Mouse (Mus musculus) forebrain, embryonic 10.5 days (tissue): ENCODE data around the gene Dcpp1. TPM values are rescaled to one million over a fixed set of nuclear protein-coding genes. Genes with fewer than 3 reads are reported as not detected.
"Not testable (repeated sequence)": the region's sequence is repeated elsewhere in the genome, so short reads cannot be mapped to it uniquely, and the experiment has no call there.

Source experiments
- DNase-seq: peaks from one replicate; pipeline ENCODE4 v3.0.0-alpha.2; 2017; ENCODE audit warnings: low spot score; ENCODE audit errors: extremely low spot score
- H3K27ac ChIP-seq: fragments of 300-500 bp; sonication (generic); 2 replicates; pipeline ENCODE4 v1.5.1; 2016; ENCODE audit warnings: mild to moderate bottlenecking
- H3K27me3 ChIP-seq: fragments of 300-500 bp; sonication (generic); 2 replicates; pipeline ENCODE4 v1.6.1; 2016; ENCODE audit warnings: mild to moderate bottlenecking; ENCODE audit not compliant: poor library complexity, severe bottlenecking
- H3K36me3 ChIP-seq: fragments of 300-500 bp; sonication (generic); replicated peaks from 2 replicates; pipeline ENCODE4 v1.6.1; 2016; ENCODE audit warnings: mild to moderate bottlenecking, moderate library complexity
- H3K4me1 ChIP-seq: fragments of 300-500 bp; sonication (generic); 2 replicates; pipeline ENCODE4 v1.6.1; 2016
- H3K4me3 ChIP-seq: fragments of 300-500 bp; sonication (generic); 2 replicates; pipeline ENCODE4 v1.5.1; 2016; ENCODE audit warnings: mild to moderate bottlenecking, moderate library complexity
- H3K9me3 ChIP-seq: fragments of 300-500 bp; sonication (generic); 2 replicates; pipeline ENCODE4 v1.6.1; 2016; ENCODE audit warnings: mild to moderate bottlenecking, moderate library complexity
- WGBS: fragments of 180-500 bp; shearing (Covaris S2); methylation state at CpG from one replicate; pipeline ENCODE4 v1.1.7; 2016; 5-methylcytosine and 5-hydroxymethylcytosine counted together
- polyA plus RNA-seq: library from polyadenylated mRNA; unstranded; fragments of >200 nt; fragmentation: Nextera tagmentation; extraction: Ambion mirVana; gene quantifications from 2 replicates; pipeline ENCODE4 v1.2.1, GENCODE M21; 2016

Gene Dcpp1
- polyA plus RNA-seq, 1 experiment from 2014 or later, result not detected

DNA sequence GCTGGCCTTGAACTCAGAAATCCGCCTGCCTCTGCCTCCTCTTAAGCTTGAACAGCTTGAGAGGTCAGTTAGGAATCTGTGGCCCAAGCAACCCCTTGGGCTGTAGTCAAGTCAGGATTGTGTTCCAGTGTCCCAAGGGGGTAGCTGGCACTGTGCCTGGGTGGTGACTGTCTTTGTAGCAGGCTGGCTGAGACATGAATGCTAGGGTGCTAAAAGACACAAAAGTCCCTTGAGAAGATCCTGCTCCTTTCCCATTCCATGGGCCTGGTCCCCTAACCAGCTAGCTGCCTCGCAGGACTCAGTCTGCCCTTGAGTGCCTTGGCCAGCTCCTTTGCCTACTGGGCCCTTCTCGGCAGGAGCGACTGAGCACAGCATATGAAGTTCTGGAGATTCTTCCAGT is 17.8 kb upstream of the Dcpp1 start:
- Histone ChIP-seq H3K27ac (no peak overlapping the region), H3K4me1 (no peaks in the 10 kb centered on the region), H3K4me3 (no peak overlapping the region), H3K9me3 (no peaks in the 10 kb centered on the region), H3K36me3 (no peaks in the 10 kb centered on the region), H3K27me3 (no peaks in the 10 kb centered on the region)
- no peak for DNase-seq
- WGBS, result 85% methylated on average over 4 of the region's 4 CpGs

DNA sequence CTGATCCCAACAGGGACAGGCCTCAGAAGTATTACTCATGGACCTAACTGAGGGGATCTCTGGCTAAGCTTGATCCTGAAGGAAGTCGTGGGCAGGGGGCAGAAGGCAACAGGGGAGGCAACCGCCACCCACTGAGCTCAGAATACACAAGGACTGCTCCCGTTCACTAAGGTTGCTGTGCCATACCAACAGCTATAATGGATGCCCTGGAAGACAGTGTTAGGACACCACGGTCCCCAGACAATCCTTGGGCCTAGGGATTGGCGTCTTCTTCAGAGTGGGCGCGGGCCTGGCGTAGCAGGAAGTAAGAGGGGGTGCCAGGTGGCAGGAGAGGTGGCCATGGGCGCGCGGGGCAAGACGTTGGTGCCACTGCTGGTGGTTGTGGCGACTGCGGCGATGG is 12.9 kb upstream of the Dcpp1 start, which contains the start of gene Prss21:
Gene Prss21, plus strand, starts transcription at position 301 of the 400 bp plus-strand sequence.
- no peaks in the 10 kb centered on the region for H3K27me3 ChIP-seq
- H3K4me3 ChIP-seq, result no peak within 1 kb of the TSS
- no peaks in the 10 kb centered on the region for H3K36me3 ChIP-seq
- WGBS, result 85% methylated on average over 15 of the region's 15 CpGs
- no peak for DNase-seq
- H3K27ac ChIP-seq, result no peak within 1 kb of the TSS
- H3K9me3 ChIP-seq, result no peaks in the 10 kb centered on the region
- no peaks in the 10 kb centered on the region for H3K4me1 ChIP-seq

DNA sequence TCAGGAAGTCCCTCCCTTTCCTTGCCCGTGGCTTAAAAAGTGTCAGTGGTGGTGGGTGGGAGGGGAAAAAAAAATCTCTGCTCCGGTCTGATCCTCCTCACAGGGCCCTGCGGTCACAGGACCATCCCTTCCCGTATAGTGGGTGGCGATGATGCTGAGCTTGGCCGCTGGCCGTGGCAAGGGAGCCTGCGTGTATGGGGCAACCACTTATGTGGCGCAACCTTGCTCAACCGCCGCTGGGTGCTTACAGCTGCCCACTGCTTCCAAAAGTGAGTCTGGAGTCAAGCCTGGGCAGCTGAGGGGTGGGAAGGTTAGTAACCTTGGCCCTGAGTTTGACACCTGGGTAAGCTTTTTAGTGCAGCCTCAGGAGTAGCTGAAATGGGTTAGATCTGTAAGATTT is 12.2 kb upstream of the Dcpp1 start:
- Histone ChIP-seq H3K4me3 (no peak overlapping the region), H3K27me3 (no peaks in the 10 kb centered on the region), H3K9me3 (no peaks in the 10 kb centered on the region), H3K36me3 (no peaks in the 10 kb centered on the region), H3K4me1 (no peaks in the 10 kb centered on the region), H3K27ac (no peak overlapping the region)
- WGBS, result 91% methylated on average over 11 of the region's 11 CpGs
- DNase-seq, result no peak

DNA sequence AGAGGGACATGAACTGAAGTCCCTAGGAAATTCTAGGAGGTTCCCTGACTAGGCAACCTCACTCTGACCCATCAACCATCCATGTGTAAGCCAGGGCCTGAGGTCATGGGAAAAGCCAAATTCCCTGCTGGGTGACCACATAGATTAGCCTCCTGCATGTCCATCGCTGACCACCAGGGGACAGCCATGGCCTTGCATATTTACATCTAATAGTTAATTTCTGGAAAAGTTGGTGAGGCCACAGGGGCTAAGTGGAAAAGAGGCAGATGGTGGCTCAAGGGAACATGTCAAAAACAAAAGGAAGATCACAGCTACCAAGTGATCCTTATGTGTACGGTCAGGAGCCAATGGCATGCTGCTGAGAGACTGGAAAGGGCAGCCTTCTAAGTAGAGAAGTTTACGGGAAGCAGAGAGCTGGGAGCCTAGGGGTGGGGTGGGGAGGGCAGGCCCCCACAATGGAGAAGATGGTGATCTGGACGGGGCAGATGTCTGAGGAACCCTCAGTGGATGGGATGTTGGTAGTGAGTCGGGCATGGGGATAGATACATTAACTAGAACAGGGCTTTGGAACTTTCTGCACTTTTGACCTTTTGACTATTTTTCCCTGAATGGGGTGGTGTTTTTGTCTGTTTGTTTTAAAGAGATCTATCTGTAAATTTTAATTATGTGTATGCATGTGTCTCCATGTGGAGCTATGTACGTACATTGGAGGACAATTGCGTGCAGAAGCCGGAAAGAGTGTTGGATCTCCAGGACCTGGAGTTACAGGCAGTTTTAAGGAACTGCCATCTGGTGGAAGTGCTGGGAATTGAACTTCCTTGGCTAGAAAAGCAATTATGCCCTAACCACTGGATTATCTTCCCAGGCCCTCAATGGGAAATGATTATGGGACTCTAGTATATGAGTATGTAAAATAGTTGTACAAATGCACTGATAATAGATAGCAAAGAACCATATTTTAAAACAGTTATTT is 6.5 kb upstream of the Dcpp1 start:
- WGBS, result 58% methylated on average over 8 of the region's 8 CpGs

DNA sequence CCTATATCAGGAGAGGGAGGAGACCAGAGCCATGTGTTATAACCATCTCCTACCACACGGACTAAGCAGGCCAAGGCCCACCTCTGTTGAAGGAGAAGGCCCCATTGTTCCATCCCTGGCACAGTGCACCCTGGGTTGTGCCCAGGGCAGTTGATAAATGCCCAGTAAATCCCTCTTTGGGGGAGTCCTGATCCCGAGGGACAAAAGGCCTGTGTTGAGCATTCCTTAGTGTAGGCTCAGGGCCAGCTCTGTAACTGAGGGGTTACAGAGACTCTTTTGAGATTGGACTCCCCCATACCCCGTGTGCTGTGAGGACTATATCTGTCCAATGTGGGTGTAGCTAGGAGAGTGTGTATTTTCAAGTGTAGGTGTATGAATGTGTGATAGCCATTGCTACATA is 3.9 kb upstream of the Dcpp1 start:
- DNase-seq, result no peak
- Histone ChIP-seq H3K4me1 (0 out of 2 replicates have a peak, but pooled peaks cover 4% of the 10 kb centered on the region), H3K27ac (no peak overlapping the region), H3K27me3 (no peaks in the 10 kb centered on the region), H3K9me3 (no peaks in the 10 kb centered on the region), H3K4me3 (no peak overlapping the region), H3K36me3 (no peaks in the 10 kb centered on the region)
- 62% methylated on average over 3 of the region's 3 CpGs for WGBS

More for the DNA sequence above, 6.5 kb upstream of the Dcpp1 start:
- H3K36me3 ChIP-seq, result no peaks in the 10 kb centered on the region
- peak; percentile 42 for DNase-seq
- H3K4me1 ChIP-seq, result 0 out of 2 replicates have a peak, but pooled peaks cover 4% of the 10 kb centered on the region
- H3K4me3 ChIP-seq, result no peak overlapping the region
- no peaks in the 10 kb centered on the region for H3K27me3 ChIP-seq
- no peak overlapping the region for H3K27ac ChIP-seq
- no peaks in the 10 kb centered on the region for H3K9me3 ChIP-seq

DNA sequence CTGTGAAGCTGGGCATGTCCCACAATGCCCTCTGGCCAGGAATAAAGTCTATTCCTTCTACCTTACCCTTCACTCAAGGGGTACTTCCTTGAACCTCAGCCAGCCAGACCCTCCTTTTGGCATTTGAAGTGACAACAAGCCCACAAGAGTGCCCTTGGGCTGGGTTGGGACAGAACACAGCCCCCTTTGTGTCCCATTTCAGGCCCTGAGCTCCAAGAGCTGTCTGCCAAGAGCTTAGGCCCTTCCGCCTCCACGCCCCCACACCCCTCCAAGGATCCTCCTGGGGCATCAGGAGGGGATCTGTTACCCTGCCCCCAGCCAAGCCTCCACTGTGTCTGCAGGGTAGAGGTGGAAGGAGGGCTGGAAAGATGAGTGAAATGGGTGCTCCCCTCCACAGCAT is 3.5 kb upstream of the Dcpp1 start:
- Histone ChIP-seq H3K27me3 (no peaks in the 10 kb centered on the region), H3K27ac (no peak overlapping the region), H3K9me3 (no peaks in the 10 kb centered on the region), H3K36me3 (no peaks in the 10 kb centered on the region), H3K4me3 (no peak overlapping the region), H3K4me1 (0 out of 2 replicates have a peak, but pooled peaks cover 4% of the 10 kb centered on the region)
- no peak for DNase-seq
- 81% methylated on average over 2 of the region's 2 CpGs for WGBS

- H3K4me3 ChIP-seq, H3K27ac ChIP-seq, H3K9me3 ChIP-seq, DNase-seq, H3K36me3 ChIP-seq, H3K27me3 ChIP-seq, H3K4me1 ChIP-seq: not testable (repeated sequence)
- WGBS, result 82% methylated on average over 4 of the region's 4 CpGs
Measured at GRCm38 (mm10) chr17:23917158-23917557, 36.5 kb downstream of the Dcpp1 start, which contains the start of gene Dcpp3. Dcpp3 (plus strand) TSS chr17:23917458.

GRCm38 (mm10) chr17:23924531-23925007 is 43.9 kb downstream of the Dcpp1 start:
- no peaks in the 10 kb centered on the region for H3K9me3 ChIP-seq
- H3K4me3 ChIP-seq, result peak overlapping the region; percentile 64
- peaks cover 27% of the 10 kb centered on the region for H3K4me1 ChIP-seq
- H3K36me3 ChIP-seq, result no peaks in the 10 kb centered on the region
- H3K27ac ChIP-seq, result peak overlapping the region; percentile 95
- DNase-seq, result peak; percentile 94
- 1% methylated on average over 29 of the region's 29 CpGs for WGBS
- peaks cover 7% of the 10 kb centered on the region; the same call in 1 of the 2 replicates for H3K27me3 ChIP-seq

DNA sequence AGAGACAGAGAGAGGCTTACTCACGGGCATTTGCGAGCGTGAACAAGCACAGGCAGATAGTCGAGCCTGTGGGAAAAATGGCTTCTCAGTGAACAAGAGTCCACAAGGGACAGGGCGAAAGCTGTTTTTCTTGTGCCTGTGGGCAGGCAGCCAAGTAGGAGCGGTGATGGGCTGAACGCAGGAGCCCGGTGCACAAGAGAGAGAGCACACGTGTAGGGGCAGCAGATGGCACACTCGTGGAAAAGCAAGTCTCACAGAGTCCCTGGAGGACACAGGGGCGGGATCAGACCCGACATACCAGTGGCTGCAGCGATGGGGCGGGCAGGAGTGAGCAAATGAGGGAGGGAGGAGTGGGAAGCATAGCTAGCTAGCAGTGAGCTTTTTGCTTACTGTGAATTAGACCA is 44.4 kb downstream of the Dcpp1 start:
- peak overlapping the region; percentile 64 for H3K4me3 ChIP-seq
- WGBS, result under 1% methylated on average over 14 of the region's 14 CpGs
- H3K27ac ChIP-seq, result peak overlapping the region; percentile 95
- peaks cover 7% of the 10 kb centered on the region; the same call in 1 of the 2 replicates for H3K27me3 ChIP-seq
- H3K36me3 ChIP-seq, result no peaks in the 10 kb centered on the region
- peaks cover 27% of the 10 kb centered on the region for H3K4me1 ChIP-seq
- no peaks in the 10 kb centered on the region for H3K9me3 ChIP-seq
- no peak for DNase-seq

DNA sequence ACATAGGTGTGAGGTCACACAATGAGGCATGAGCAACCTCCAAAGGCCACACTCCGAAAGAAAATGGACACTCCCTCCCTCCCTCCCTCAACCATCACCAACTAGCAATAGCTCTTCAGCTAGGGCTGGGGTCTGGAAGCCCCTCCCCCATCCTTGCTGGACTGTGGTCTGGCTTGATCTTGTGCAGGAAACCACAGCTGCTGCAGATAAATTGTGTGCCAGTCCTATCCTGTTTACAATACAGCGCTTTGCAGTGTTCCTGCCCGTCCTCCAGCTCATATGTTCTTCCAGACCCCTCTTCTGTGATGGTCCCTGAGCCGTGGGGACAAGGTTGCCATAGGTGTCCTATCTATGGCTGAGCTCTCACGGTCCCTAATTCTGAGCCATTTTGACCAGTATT is 50.5 kb downstream of the Dcpp1 start:
- peaks cover 7% of the 10 kb centered on the region; the same call in 1 of the 2 replicates for H3K27me3 ChIP-seq
- H3K4me1 ChIP-seq, result peaks cover 7% of the 10 kb centered on the region; the same call in 1 of the 2 replicates
- WGBS, result 90% methylated on average over 5 of the region's 5 CpGs
- no peak for DNase-seq
- H3K9me3 ChIP-seq, result no peaks in the 10 kb centered on the region
- H3K27ac ChIP-seq, result no peak overlapping the region
- no peaks in the 10 kb centered on the region for H3K36me3 ChIP-seq
- no peak overlapping the region for H3K4me3 ChIP-seq

Other genes starting within 250 kb of the Dcpp1 start
- 0.77 and 0.84 TPM in 2 replicates for gene Mmp25, start 235.6 kb upstream of the Dcpp1 start, polyA plus RNA-seq
- gene Bicdl2, start 220.4 kb upstream of the Dcpp1 start, polyA plus RNA-seq, result 0.27 and 0.37 TPM in 2 replicates
- 28.0 and 29.0 TPM in 2 replicates for gene Hcfc1r1, start 207.3 kb upstream of the Dcpp1 start, polyA plus RNA-seq
- gene Thoc6, start 207.0 kb upstream of the Dcpp1 start, polyA plus RNA-seq, result 77.8 and 78.8 TPM in 2 replicates
- 3.9 and 4.6 TPM in 2 replicates for gene Tnfrsf12a, start 203.4 kb upstream of the Dcpp1 start, polyA plus RNA-seq
- 28.5 and 32.8 TPM in 2 replicates for gene Cldn6, start 201.6 kb upstream of the Dcpp1 start, polyA plus RNA-seq
- 7.4 and 10.1 TPM in 2 replicates for gene Cldn9, start 196.8 kb upstream of the Dcpp1 start, polyA plus RNA-seq
- 0.06 TPM in 1 of 2 replicates, not detected in the other for gene 1520401A03Rik, start 158.1 kb upstream of the Dcpp1 start, polyA plus RNA-seq
- gene Pkmyt1, start 154.5 kb upstream of the Dcpp1 start, polyA plus RNA-seq, result 63.3 and 64.5 TPM in 2 replicates
- gene Paqr4, start 140.0 kb upstream of the Dcpp1 start, polyA plus RNA-seq, result 21.5 and 23.9 TPM in 2 replicates
- 1.5 and 2.9 TPM in 2 replicates for gene Kremen2, start 135.0 kb upstream of the Dcpp1 start, polyA plus RNA-seq
- gene Flywch1, start 109.3 kb upstream of the Dcpp1 start, polyA plus RNA-seq, result 190 and 197 TPM in 2 replicates
- 23.8 and 25.0 TPM in 2 replicates for gene Flywch2, start 94.8 kb upstream of the Dcpp1 start, polyA plus RNA-seq
- gene Srrm2, start 90.3 kb upstream of the Dcpp1 start, polyA plus RNA-seq, result 482 and 518 TPM in 2 replicates
- gene Elob, start 51.7 kb upstream of the Dcpp1 start, polyA plus RNA-seq, result 1,030 and 1,081 TPM in 2 replicates
- gene Prss33, start 44.8 kb upstream of the Dcpp1 start, polyA plus RNA-seq, result 0.49 TPM in 1 of 2 replicates, not detected in the other
- gene Prss32, start 37.0 kb upstream of the Dcpp1 start, polyA plus RNA-seq, result not detected in 2 replicates
- gene Prss41, start 36.7 kb upstream of the Dcpp1 start, polyA plus RNA-seq, result 4.5 and 5.4 TPM in 2 replicates
- not detected in 2 replicates for gene Prss21, start 12.8 kb upstream of the Dcpp1 start, polyA plus RNA-seq
- gene Dcpp2, start within 50 bp of the Dcpp1 start, polyA plus RNA-seq, result not detected in 2 replicates
- gene Dcpp3, start 36.6 kb downstream of the Dcpp1 start, polyA plus RNA-seq, result not detected in 2 replicates
- not detected in 2 replicates for gene Sbp, start 60.8 kb downstream of the Dcpp1 start, polyA plus RNA-seq
- not detected in 2 replicates for gene Sbpl, start 74.4 kb downstream of the Dcpp1 start, polyA plus RNA-seq
- gene Prss30, start 99.7 kb downstream of the Dcpp1 start, polyA plus RNA-seq, result not detected in 2 replicates
- gene Prss22, start 117.2 kb downstream of the Dcpp1 start, polyA plus RNA-seq, result 0.58 and 0.63 TPM in 2 replicates
- gene Prss27, start 157.3 kb downstream of the Dcpp1 start, polyA plus RNA-seq, result 0.11 and 0.16 TPM in 2 replicates
- 89.2 and 91.6 TPM in 2 replicates for gene Kctd5, start 192.6 kb downstream of the Dcpp1 start, polyA plus RNA-seq